Mouse (Mus musculus) forebrain, embryonic 15.5 days (tissue): ENCODE measurements around the gene Esrrg. TPM values are rescaled to one million over a fixed set of nuclear protein-coding genes. Genes with fewer than 3 reads are reported as not detected.

ENCODE experiments used
- ATAC-seq: fragments of 200-750 bp; cut with Nextera tagmentation; replicated peaks from 2 replicates; pipeline ENCODE4 v1.8.0; 2017; ENCODE audit warnings: mild to moderate bottlenecking, moderate TSS enrichment, moderate library complexity
- H3K27ac ChIP-seq: fragments of 300-500 bp; sonication (generic); replicated peaks from 2 replicates; pipeline ENCODE4 v1.5.1; 2015; ENCODE audit warnings: mild to moderate bottlenecking, inconsistent platforms
- H3K27me3 ChIP-seq: fragments of 300-500 bp; sonication (generic); 2 replicates; pipeline ENCODE4 v1.6.1; 2015; ENCODE audit warnings: inconsistent platforms
- H3K36me3 ChIP-seq: fragments of 300-500 bp; sonication (generic); 2 replicates; pipeline ENCODE4 v1.6.1; 2015; ENCODE audit warnings: mild to moderate bottlenecking, inconsistent platforms
- H3K4me1 ChIP-seq: fragments of 300-500 bp; sonication (generic); 2 replicates; pipeline ENCODE4 v1.6.1; 2015; ENCODE audit warnings: inconsistent platforms
- H3K4me2 ChIP-seq: fragments of 300-500 bp; sonication (generic); replicated peaks from 2 replicates; pipeline ENCODE4 v1.6.1; 2015; ENCODE audit warnings: mild to moderate bottlenecking, inconsistent platforms
- H3K4me3 ChIP-seq: fragments of 300-500 bp; sonication (generic); 2 replicates; pipeline ENCODE4 v1.5.1; 2015; ENCODE audit warnings: mild to moderate bottlenecking, inconsistent platforms
- H3K9ac ChIP-seq: fragments of 300-500 bp; sonication (generic); replicated peaks from 2 replicates; pipeline ENCODE4 v1.6.1; 2015; ENCODE audit warnings: mild to moderate bottlenecking, inconsistent platforms
- H3K9me3 ChIP-seq: fragments of 300-500 bp; sonication (generic); 2 replicates; pipeline ENCODE4 v1.6.1; 2016; ENCODE audit warnings: inconsistent platforms
- WGBS: fragments of 180-500 bp; shearing (Covaris S2); methylation state at CpG from one replicate; pipeline ENCODE4 v1.1.7; 2015; ENCODE audit warnings: mixed read lengths; 5-methylcytosine and 5-hydroxymethylcytosine counted together
- polyA plus RNA-seq: library from polyadenylated mRNA; unstranded; fragments of >200 nt; fragmentation: Nextera tagmentation; extraction: Ambion mirVana; gene quantifications from 2 replicates; pipeline ENCODE4 v1.2.1, GENCODE M21; 2015

The Esrrg gene
- polyA plus RNA-seq, 1 experiment from 2014 or later = 9.9 TPM

DNA sequence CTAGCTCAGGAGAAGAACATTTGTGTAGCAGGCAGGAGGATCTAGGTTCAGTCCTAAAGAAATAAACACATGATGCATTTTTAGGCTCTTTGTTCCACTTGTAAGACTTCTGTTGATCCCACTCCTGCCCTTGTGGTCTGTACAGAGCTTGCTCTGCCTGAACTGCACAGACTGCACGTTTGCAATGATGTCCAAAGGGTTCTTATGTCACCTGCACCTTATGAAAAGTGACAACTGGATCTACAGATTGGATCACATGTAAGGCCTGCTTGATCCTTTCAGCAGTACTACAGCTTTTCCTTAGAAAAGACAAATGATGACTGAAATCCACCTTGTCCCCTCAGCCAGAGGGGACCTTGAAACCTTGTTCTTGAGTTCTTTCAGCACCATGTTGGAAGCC lies 70.7 kb downstream of the Esrrg start:
- Histone ChIP-seq H3K4me1 (no peaks in the 10 kb centered on the region), H3K4me2 (no peak overlapping the region), H3K4me3 (no peak overlapping the region), H3K9ac (no peak overlapping the region), H3K9me3 (no peaks in the 10 kb centered on the region), H3K27me3 (no peaks in the 10 kb centered on the region), H3K36me3 (no peaks in the 10 kb centered on the region), H3K27ac (no peak overlapping the region)
- ATAC-seq = no peak
- WGBS = 76% methylated on average over 1 of the region's 1 CpGs

DNA sequence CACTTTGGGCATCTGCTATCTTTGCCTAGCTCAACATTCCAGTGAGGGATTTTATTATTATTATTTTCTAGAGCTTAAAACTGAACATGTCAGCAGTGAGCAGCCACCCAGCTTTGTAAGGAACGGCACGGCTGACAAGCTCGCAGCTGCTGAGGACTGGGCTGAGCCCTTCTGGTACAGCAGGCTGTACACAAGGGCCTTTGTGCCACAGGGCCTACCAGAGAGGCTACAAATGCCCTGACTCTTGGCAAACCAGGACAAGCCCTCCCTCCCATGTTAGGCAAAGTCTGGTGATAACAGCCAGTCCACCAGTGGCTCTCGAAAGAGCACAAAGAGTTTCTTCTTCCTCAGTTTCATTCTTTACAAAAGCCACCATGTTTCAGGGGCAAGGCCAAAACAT lies 75.9 kb downstream of the Esrrg start:
- WGBS = 76% methylated on average over 4 of the region's 4 CpGs
- H3K27me3 ChIP-seq = no peaks in the 10 kb centered on the region
- no peaks in the 10 kb centered on the region for H3K4me1 ChIP-seq
- no peak overlapping the region for H3K4me3 ChIP-seq
- H3K36me3 ChIP-seq = no peaks in the 10 kb centered on the region
- H3K9ac ChIP-seq = no peak overlapping the region
- H3K9me3 ChIP-seq = no peaks in the 10 kb centered on the region
- H3K4me2 ChIP-seq = no peak overlapping the region
- ATAC-seq = no peak
- no peak overlapping the region for H3K27ac ChIP-seq

DNA sequence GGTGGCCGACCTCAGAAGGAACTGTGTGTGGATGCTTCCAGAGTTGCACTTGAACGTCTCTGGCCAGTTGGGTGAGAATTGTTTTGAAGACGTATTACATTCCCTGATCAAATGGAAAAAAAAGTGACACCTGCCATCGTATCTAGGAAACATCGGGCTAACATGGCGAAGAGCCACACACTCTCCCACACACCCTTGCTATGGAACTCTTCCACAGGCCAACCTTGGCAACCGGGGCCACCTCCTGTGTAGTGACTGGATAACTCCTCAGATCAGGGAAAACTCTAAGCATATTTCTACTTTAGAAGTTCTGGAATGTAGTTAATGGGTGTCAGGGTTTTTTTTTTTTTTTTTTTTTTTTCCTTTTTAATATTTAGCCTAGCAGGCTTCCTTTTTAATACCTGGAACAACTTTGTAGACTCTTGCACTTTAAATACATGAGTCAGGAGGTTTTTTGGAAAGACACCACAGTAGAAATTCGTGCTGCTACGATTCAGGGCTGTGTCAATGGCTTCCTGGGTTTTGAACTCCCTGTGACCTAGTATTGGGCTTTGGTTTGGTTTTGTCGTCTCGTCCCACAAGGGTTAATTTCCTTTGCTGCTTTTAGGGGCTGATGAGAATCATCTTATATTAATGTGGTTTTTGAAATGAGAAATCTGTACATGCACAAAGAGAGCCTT lies 83.4 kb downstream of the Esrrg start:
- Histone ChIP-seq H3K9me3 (no peaks in the 10 kb centered on the region), H3K4me3 (no peak overlapping the region), H3K27ac (no peak overlapping the region), H3K9ac (no peak overlapping the region), H3K27me3 (no peaks in the 10 kb centered on the region), H3K4me2 (no peak overlapping the region), H3K36me3 (no peaks in the 10 kb centered on the region), H3K4me1 (peaks cover 17% of the 10 kb centered on the region)
- WGBS = 87% methylated on average over 11 of the region's 11 CpGs
- ATAC-seq = no peak

DNA sequence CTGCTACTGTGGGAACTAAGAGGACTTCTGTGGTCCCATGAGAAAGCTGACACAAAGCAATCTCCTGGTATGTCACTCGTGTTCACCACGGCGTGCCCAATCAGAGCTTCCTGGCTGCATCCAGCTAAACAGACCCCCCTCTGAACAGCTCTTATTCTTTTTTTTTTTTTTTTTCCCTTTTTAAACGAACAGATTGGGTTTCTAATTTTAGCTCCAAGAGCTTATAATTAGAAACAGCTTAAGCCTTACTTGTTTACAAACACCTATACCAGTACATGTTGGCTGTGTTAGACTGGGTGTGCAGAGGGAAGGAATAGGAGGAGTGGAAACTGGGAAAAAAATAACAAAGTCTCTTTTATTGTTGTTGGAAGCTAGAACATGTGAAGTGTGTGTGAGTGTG lies 86.3 kb downstream of the Esrrg start:
- Histone ChIP-seq H3K36me3 (no peaks in the 10 kb centered on the region), H3K27me3 (no peaks in the 10 kb centered on the region)
- ATAC-seq = peak; percentile 68

DNA sequence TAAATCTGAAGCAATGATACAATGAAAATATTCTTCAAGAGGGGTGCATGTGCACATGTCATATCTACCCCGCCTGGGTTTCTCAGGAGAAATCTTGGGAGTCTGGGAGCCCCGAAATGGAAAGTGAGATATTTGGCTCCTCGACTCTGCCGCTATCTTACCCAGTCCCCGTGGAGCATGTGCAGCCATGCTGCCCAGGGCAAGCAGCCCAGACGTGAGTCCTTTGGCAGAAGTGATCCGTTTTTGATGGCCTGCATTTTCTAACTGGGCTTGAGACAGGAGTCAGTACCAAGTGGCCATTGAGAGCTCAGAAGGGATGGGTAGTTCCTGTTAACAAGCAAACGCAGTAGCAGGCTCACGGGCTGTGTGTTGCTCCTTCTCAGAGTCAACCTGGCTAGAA lies 89.6 kb downstream of the Esrrg start:
- no peak for ATAC-seq
- Histone ChIP-seq H3K27me3 (no peaks in the 10 kb centered on the region), H3K9ac (no peak overlapping the region), H3K4me1 (peaks cover 17% of the 10 kb centered on the region), H3K4me2 (no peak overlapping the region), H3K27ac (no peak overlapping the region), H3K4me3 (no peak overlapping the region), H3K9me3 (no peaks in the 10 kb centered on the region), H3K36me3 (no peaks in the 10 kb centered on the region)
- 91% methylated on average over 9 of the region's 9 CpGs for WGBS

More for the DNA sequence above, 86.3 kb downstream of the Esrrg start:
- Histone ChIP-seq H3K27ac (no peak overlapping the region), H3K4me3 (no peak overlapping the region), H3K9me3 (no peaks in the 10 kb centered on the region), H3K4me1 (peaks cover 17% of the 10 kb centered on the region), H3K4me2 (no peak overlapping the region), H3K9ac (no peak overlapping the region)
- 44% methylated on average over 4 of the region's 4 CpGs for WGBS

DNA sequence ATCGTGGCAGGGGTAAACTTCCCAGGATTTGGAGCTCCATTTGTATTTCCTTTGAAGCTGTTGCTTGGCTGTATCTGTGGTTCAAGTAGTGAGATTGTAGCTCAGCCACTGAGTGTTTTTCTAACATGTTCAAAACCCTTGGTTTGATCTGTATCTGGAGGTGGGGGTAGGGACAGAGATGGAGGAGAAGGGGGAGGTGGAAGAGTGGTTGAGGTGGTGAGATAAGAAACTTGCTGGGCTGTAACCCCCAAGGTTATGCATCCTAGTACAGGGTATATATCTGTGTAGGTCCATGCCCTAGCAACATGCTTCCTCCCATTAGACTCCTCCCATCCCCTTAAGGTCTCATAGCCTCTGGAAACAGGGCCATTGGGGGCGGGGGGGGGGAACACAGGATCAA lies 92.4 kb downstream of the Esrrg start:
- Histone ChIP-seq H3K4me1 (peaks cover 3% of the 10 kb centered on the region), H3K36me3 (no peaks in the 10 kb centered on the region), H3K4me3 (no peak overlapping the region), H3K4me2 (no peak overlapping the region), H3K27me3 (no peaks in the 10 kb centered on the region), H3K9me3 (no peaks in the 10 kb centered on the region), H3K9ac (no peak overlapping the region), H3K27ac (no peak overlapping the region)
- ATAC-seq = no peak
- WGBS = 80% methylated on average over 2 of the region's 2 CpGs

DNA sequence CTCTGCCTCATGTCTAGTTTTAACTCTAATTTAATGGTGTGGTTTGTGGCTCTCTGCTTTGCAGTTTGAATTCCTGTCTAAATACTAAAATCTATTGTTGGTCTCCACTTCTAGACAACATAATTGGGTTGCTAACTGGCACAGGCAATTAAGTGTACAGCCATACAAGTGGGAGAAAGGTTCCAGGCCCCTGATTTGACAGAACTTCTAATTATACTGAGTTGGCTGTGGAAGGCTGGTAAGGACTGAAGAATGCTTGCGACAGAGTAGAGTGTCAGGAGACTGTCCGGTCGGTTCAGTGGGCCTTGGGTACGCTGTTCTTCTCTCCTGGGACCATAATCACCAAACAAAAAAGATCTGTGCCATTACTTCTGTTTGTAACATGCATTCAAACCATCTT lies 96.3 kb downstream of the Esrrg start:
- H3K4me1 ChIP-seq = no peaks in the 10 kb centered on the region
- no peak overlapping the region for H3K27ac ChIP-seq
- WGBS = 45% methylated on average over 4 of the region's 4 CpGs
- H3K36me3 ChIP-seq = no peaks in the 10 kb centered on the region
- no peaks in the 10 kb centered on the region for H3K27me3 ChIP-seq
- no peak overlapping the region for H3K4me2 ChIP-seq
- no peak for ATAC-seq
- no peak overlapping the region for H3K9ac ChIP-seq
- H3K4me3 ChIP-seq = no peak overlapping the region
- no peaks in the 10 kb centered on the region for H3K9me3 ChIP-seq

DNA sequence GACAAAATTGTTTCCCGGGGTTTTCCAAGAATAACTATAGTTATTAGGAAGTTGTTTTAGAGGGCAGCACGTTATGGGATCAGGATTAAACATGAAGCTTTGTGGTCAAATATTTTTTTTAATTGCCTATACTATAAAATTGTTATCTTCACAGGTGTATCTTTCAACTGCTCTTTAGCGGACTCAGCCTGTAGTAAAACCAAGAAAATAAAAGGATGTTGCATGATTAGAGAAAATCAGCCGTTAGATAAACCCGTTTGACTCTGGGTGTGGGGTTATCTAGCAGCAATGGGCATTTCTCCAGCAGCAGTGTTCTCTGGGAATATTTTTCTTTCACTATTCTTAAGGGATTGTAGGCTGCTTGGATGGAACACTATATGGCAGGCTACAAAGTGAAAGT lies 96.8 kb downstream of the Esrrg start:
- no peak for ATAC-seq
- no peaks in the 10 kb centered on the region for H3K4me1 ChIP-seq
- no peak overlapping the region for H3K9ac ChIP-seq
- H3K9me3 ChIP-seq = no peaks in the 10 kb centered on the region
- no peak overlapping the region for H3K4me3 ChIP-seq
- no peaks in the 10 kb centered on the region for H3K36me3 ChIP-seq
- H3K4me2 ChIP-seq = no peak overlapping the region
- 78% methylated on average over 5 of the region's 5 CpGs for WGBS
- no peaks in the 10 kb centered on the region for H3K27me3 ChIP-seq
- no peak overlapping the region for H3K27ac ChIP-seq

DNA sequence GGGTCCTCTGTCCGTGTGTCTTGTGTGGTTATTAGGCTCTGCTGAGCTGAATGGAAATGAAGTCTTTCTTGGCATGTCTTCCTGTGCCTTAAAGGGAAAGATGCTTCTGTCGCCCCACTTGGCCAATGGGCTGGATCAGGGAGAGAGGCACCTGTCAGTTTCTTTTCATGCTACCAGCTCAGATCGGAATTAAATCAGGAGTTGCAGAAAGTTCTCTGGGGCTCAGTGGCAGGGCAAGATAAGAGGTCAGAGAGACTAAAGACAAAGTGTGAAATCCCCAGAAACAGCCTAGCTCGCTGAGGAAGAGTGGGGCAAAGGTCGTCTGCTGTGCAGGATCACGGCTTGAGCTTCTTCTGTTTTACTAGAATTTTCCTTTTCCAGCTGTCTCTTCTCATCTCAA lies 97.5 kb downstream of the Esrrg start:
- no peaks in the 10 kb centered on the region for H3K36me3 ChIP-seq
- no peak overlapping the region for H3K4me3 ChIP-seq
- H3K4me2 ChIP-seq = no peak overlapping the region
- H3K9me3 ChIP-seq = no peaks in the 10 kb centered on the region
- 52% methylated on average over 6 of the region's 6 CpGs for WGBS
- H3K9ac ChIP-seq = no peak overlapping the region
- H3K27ac ChIP-seq = no peak overlapping the region
- H3K27me3 ChIP-seq = no peaks in the 10 kb centered on the region
- no peaks in the 10 kb centered on the region for H3K4me1 ChIP-seq
- no peak for ATAC-seq

DNA sequence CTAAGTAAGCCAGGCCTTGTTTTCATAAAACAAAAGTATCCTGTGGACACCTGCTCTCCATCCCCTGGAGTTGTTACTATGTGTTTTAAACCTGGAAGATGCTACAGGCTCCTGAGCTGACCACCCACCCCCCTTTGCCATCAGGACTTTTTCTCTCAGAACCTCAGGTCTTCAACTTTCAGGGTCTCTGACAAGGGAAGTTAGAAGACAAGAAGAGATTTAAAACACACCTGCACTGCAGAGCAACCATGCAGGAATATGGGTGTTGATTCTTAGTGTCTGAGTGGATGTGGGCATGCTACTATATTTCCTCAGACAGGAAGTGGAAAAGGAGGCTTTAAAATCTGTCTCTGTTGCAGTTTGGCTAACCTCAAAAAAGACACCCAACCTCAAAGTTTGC lies 98.6 kb downstream of the Esrrg start:
- Histone ChIP-seq H3K27me3 (no peaks in the 10 kb centered on the region), H3K4me2 (no peak overlapping the region), H3K4me1 (no peaks in the 10 kb centered on the region), H3K36me3 (no peaks in the 10 kb centered on the region), H3K9me3 (no peaks in the 10 kb centered on the region), H3K27ac (no peak overlapping the region), H3K9ac (no peak overlapping the region), H3K4me3 (no peak overlapping the region)
- ATAC-seq = no peak

DNA sequence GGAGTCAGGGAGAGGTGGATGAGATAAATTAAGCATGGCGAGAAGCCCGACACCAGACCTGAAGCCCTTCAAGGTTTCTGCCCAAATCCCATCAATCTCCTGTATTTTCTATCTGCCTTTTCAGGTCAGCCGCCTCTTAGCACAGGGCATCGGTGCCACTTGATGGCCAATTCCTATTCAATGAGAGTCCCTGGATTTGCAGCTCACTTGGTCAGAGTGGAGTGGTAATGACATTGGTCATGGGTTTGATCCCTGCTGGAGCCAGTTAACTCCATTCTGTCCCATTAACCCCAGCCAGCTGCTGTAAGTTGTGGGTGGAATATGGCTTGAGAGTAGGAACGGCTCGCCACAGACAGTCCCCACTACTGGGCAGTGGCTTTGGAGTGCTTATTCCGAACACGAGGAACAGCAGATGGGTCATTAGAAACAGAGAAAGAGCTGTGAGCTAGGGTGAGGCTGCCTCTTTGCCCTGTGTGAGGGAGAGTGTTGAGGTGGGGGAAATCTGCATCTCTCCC lies 101.9 kb downstream of the Esrrg start:
- H3K27me3 ChIP-seq = no peaks in the 10 kb centered on the region
- H3K9me3 ChIP-seq = no peaks in the 10 kb centered on the region
- no peak overlapping the region for H3K4me3 ChIP-seq
- WGBS = 79% methylated on average over 8 of the region's 8 CpGs
- H3K27ac ChIP-seq = no peak overlapping the region
- H3K4me1 ChIP-seq = no peaks in the 10 kb centered on the region
- H3K4me2 ChIP-seq = no peak overlapping the region
- ATAC-seq = no peak
- H3K9ac ChIP-seq = no peak overlapping the region
- H3K36me3 ChIP-seq = no peaks in the 10 kb centered on the region

DNA sequence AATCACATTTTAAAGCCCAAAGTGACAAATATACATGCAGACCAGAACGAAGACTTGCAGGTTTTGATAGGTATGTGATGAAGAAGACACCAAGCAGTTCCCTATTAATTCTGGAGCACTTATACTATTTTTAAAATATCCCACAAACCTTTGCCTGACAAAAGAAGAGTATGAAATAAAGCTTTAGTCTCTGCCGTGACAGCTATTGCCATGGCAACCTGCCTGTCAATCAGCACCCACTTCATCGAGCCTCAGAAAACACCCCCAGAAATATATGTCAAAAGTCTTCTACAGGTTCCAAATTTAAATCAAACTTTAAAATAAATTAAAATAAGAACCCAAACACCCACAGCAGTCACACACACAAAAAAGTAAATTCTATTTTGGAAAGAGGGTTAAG lies 112.4 kb downstream of the Esrrg start:
- Histone ChIP-seq H3K27ac (no peak overlapping the region), H3K4me1 (no peaks in the 10 kb centered on the region), H3K27me3 (no peaks in the 10 kb centered on the region), H3K9ac (no peak overlapping the region), H3K9me3 (no peaks in the 10 kb centered on the region), H3K4me3 (no peak overlapping the region), H3K36me3 (no peaks in the 10 kb centered on the region), H3K4me2 (no peak overlapping the region)
- ATAC-seq = no peak
- 50% methylated on average over 3 of the region's 3 CpGs for WGBS

DNA sequence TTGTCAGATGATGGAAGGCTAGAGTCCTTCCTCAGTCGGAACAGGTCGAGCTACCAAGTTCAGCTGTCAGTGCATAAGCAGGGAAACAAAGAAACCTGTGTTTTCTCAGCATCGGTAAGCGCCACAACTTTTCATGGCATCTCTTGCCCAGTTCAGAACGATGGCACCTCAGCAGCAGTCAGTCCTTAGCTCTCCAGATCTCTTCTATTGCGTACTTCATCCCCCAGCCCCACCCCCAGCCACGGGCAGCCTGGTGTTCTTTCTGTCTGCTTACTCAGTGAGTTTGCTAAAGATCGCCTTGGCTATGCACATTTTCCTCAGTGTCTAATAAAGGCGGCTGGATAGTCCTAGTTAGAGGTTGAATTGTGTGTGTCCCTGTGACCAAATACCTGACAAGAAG lies 113.4 kb downstream of the Esrrg start:
- H3K27me3 ChIP-seq = no peaks in the 10 kb centered on the region
- ATAC-seq = no peak
- no peak overlapping the region for H3K4me3 ChIP-seq
- H3K27ac ChIP-seq = no peak overlapping the region
- no peak overlapping the region for H3K9ac ChIP-seq
- 53% methylated on average over 9 of the region's 9 CpGs for WGBS
- H3K36me3 ChIP-seq = no peaks in the 10 kb centered on the region
- H3K4me2 ChIP-seq = no peak overlapping the region
- H3K9me3 ChIP-seq = no peaks in the 10 kb centered on the region
- no peaks in the 10 kb centered on the region for H3K4me1 ChIP-seq
